Mouse (Mus musculus): Measurements from ENCODE around the gene Atp2b4.
"Not testable (repeated sequence)": the region's sequence is repeated elsewhere in the genome, so short reads cannot be mapped to it uniquely, and the experiment has no call there.

The Atp2b4 gene

DNA sequence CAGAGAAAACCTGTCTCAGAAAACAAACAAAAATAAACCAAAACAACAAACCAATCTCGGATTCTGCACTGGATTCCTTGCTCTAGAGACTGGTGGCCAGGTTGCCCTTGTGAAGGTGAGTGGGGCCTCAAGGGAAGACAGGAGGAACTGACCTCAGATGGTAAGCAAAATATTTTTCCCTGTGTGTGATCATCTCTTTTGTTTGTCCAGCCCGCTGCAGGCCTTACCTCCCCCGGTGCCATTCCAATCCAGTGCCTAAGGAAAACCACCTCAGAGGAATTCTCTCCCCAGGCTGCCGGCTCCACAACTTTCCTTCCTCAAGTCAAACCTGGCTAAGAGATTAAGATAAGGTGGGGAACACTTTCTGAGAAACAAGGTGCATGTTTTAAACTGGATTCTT is 108.6 kb downstream of the Atp2b4 start:
- DNase-seq, result no peak

DNA sequence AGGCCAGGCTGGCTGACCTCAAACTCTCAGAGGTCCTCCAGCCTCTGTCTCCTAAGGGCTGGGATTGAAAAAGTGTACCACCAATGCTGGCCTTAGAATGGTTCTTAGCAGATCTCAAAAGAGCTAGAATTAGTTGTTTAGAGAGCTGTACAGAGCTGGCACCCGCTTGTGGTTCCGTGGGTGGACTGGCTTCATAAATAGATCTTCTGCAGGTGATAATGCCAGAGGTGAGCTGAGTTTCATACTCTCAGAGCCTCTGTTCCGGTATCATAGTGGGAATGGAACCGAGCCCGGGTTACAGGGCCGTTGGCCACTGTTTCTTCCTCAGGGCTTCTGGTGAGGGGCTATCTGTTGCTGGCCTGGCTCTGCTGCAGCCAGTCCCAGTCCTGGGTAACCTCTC is 109.8 kb downstream of the Atp2b4 start:
- no peak for DNase-seq

DNA sequence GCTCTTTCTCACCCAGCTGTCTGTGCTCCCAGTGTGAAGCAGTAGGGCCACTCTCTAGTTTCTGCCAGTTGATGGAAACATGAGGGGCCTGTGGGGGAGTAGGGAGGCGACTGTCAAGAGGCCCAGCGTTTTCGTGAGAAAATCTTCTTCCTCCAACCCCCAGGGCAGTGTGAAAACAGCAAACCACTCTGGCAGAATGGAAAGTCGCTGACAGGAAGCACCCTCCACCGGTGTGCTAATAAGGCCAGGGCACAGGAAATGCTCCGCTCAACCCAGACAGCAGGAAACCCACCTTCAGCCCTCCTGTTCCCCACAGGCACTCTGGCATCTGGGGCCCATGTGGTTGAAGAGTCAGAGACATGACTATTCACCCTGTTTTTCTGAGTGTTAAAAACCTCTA is 110.9 kb downstream of the Atp2b4 start, which contains the start of gene Lax1:
Gene Lax1, minus strand, starts transcription at position 212 of the 400 bp plus-strand sequence.
- DNase-seq, result no peak

DNA sequence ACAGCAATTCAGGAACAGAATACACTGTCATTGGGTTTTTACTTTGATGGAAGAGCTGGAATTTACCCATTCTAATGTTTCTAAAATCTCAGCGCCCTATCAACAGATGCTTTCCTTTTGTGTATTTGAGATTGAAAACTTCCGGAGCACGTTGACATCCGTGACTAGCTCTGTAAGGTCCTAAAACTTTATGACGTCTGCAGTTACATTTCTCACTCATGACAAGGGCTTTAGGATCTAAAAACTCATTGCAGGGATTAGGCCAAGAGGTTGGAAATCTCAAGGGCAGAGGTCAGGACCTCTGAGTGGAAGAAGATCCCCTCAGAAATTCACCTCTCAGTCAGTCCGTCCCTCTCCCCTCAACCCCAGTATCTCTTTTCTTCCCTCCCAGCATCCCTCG is 112.5 kb downstream of the Atp2b4 start:
- DNase-seq, result no peak

DNA sequence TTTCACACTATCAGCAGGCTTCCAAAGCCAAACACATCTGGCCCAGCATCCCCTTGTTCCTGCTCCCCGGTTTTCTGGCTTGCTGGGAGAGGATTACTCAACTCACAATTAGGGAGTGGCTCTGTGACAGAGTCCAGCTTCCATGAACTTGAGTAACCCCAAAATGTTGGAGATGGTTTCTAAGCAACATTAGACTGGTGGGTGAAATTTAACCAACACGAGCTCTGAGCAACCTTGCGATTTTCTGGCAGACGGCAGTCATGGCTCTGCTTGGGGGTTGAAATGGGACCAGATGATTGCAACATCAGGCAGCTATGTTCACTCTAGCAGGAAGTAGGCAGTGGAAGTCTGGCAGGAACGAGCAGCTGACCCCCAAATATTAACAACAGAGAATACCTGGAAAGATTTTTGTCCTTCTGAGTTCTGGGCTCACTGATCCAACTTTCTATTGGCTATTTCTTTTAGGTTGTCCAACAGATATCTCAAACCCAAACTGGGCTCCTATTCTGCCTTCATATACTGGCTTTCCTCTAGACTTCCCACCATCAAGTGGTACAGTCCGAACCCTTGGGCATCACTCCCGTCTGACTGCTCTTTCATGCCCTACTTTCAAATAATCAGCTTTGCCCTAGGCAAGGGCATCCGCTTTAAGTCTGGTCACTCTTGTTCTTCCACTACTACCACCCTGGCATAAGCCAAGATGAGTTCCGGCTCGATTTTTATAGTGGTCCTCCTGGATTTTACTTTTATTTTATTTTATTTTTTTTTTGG is 114.9 kb downstream of the Atp2b4 start:
- DNase-seq, result no peak

DNA sequence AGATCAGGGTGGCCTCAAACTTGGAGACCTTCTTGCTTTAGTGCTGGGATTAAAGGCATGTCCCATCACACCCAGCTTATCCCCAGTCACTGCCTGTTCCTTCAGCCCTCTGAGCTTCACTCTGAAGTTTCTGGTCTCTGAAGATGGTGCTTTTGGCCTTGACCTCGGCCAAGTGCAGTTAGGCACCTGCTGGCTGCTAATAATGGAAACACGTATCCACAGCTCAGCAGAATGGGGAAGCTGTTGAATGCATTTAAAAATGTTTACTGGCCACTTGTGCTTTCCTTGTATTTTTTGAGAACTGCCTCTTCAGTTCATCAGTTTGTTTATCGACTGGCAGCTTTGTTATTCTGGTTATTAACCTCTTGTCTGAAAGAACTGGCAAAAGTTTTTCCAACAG is 129.0 kb downstream of the Atp2b4 start:
- DNase-seq, result no peak

DNA sequence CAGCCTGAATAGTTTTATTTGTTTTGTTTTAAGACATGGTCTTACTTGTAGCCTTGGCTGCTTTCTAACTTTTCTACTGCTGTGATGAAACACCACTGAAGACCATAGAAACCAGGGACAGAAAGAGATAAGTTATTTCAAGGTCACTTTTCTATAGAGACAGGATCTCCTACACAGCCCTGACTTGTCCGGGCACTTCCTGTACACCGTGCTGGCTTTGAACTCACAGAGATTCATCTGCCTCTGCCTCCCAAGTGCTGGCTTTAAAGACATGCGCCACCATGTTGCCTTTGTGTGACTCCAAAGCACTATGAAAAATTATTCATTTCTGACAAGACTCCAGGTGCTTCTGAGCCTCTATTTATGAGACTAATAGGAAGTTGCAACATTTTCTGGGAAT is 129.6 kb downstream of the Atp2b4 start:
- DNase-seq, result no peak

DNA sequence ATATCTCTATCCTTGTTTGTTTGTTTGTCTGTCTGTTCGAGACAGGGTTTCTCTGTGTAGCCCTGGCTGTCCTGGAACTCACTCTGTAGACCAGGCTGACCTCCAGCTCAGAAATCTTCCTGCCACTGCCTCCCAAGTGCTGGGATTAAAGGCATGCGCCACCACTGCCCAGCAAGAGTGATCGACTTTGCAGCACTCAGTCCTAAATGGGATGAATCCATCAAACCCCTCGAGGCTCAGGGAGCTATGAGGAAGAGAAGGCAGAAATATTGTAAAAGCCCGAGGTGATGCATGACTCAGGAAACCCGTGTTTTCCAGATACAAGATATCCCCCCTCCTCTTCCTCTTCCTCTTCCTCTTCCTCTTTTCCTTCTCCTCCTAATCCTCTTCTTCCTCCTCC is 130.1 kb downstream of the Atp2b4 start:
- DNase-seq, result no peak

DNA sequence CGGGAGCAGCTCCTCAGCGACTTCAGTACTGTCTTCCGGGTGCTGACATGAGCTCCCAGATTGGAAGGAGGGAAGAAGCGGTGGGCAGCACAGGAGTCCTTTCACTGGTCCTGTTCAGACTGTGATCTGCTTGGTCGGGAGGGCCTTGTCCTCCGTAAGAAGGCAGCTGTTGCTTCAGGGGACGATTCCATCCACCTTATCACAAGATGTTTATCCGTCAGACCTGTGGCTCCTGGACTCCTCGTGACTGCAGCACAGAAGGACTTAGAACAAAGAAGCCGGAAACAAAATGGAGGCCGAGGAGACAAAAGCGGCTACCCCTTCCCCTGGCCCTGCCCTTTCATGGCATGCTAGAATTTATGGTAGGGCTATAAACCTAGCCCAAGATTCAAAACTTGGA is 130.7 kb downstream of the Atp2b4 start:
- no peak for DNase-seq

DNA sequence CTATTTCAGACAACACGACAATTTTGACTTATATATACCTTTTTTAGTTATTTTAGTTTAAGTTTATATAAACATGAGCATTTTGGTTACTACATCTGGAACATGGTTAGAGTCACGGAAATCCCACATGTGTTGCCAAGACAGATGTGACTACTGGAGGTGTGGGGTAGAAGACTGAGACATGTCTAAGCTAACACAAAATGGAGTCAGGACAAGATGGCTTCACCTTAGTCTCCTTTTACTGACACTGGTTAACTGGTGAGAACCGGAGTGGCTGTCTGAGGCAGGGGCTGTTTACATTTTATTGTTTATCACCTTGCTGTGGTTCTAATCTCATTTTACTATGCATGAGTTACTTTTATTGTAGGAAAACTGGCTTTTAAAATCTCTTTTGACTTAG is 132.2 kb downstream of the Atp2b4 start:
- DNase-seq, result no peak

DNA sequence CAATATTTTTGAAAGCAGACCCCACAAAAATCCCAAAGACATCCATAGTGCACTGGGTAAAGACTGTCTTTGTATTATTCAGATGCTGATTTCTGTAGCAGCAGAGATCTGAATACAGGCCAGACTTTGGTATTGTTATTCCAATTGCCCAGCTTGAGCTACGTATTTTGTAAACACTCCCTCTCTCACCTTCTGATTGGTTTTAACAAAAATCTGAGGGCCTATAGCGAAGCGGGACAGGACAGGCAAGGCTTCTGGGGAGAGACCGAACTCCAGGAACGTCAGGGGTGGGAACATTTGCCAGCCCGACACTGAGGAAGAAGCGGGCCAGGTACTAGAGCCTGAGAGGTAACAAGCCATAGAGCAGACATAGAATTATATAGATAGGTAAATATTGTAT is 133.1 kb downstream of the Atp2b4 start:
- DNase-seq, result no peak

DNA sequence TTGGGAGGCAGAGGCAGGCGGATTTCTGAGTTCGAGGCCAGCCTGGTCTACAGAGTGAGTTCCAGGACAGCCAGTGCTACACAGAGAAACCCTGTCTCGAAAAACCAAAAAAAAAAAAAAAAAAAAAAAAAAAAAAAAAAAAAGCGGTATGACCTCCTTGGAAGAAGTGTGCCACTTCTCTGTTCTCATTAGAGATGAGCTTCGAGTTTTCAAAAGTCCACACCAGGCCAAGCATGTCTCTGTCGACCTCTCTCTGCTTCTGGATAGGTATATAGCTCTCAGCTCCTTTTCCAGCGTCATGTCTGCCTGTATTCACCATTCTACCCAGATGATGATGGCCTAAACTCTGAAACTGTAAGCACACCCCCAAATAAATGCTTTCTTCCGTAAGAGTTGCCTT is 135.1 kb downstream of the Atp2b4 start:
- not testable (repeated sequence) for DNase-seq

DNA sequence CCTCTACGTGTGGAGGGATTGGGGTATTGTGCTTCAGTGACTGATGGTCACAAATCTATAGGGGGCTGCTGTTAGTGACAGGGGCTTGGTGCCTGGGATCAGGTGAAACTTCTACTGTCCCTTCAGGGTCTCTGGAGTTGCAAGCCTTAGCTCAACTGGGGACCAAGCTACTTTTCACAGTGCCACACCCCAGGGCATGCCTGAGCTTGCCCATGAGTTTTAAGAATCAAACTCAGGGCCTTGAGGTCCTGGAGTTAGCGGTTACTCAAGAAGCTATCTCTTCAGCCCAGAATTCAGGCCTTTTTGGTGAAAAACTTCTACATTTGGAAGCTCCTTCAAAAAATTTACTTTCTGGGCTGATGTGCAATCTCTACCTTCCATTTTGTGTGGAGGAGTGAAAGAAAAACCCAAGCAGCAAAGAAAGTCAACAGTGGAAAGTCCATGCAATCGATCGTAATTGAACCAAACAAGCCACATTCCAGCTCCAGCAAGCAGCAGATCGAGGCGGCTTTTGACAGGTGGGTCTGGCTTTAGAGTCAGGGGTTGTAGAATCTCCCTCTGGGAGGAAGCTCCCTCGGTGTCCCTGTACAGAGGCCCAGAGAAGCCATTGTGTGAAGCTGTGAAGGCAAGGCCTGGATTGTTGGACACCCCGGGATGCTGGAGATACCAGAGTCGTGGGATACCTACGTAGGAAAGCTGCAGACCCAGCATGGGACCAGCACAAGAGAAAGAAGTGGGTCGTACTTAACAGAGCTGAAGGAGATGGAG is 136.5 kb downstream of the Atp2b4 start:
- DNase-seq, result no peak

DNA sequence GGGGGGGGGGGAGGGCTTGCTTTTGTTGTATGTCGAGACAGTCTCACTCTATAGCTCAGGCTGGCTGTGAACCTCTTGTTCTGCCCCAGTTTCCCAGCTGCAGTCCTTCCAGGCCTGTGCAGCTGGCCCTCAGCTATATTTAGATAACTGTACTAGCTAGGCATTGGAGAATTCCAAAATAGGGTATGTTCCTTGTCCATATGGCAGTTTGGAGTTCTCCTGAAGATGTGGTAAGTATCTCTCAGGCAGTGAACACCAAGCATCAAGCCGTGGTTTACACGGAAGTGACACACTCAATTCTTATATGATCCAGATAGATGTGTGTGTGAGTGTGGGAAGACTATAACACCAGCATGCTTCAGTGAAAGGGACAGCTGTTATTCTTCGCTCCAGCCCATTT is 137.4 kb downstream of the Atp2b4 start:
- DNase-seq, result no peak

DNA sequence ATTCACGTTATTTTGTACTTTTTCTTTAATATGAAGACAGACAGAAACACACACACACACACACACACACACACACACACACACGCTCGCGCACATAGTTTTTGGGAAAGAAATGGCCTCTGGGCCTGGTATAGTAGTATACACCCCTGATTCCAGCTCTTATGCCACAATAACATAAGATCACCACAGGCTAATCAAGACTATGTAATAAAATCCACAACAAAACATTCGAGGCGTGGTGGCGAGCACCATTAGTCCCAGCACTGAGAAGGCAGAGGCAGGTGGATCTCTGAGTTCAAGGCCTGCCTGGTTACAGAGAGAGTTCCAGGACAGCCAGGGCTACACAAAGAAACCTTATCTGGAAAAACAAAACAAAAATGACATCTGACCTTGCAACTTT is 137.9 kb downstream of the Atp2b4 start:
- DNase-seq, result no peak

DNA sequence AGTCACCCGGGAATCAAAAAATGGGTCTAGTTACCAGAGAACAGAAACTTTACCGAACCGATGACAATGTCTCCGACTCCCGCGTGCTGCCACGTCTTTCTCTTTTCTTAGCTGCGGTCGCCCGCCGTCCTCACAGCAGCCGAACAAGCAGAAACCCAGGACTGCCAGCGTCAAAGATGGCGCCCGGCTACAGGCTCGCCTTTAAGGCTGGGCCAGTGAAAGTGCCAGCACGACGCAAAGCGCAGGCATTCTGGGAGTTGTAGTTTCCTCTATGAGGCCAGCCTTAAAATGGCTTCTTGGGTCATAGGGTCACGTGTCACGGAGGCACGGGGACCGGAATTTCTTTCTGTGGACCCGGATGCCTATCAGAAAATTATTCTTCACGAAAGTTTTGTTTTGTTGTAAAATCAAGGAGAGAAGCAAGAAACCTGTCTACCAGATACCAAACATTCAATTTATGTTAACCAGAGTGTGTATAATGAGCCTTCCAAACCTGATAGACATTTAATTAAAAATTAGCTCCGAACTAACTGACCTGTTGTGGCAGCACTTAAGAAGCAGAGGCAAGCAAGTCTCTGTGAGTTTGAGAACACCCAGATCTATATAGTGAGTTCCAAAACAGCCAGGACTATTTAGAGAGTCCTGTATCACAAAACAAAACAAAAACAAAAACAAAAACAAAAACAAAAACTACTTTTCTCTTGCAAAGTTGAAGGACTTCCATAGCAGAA is 139.5 kb downstream of the Atp2b4 start, which contains the start of gene Gm38394:
Gene Gm38394, minus strand, starts transcription at position 116 of the 731 bp plus-strand sequence.
- peak; percentile 94 for DNase-seq

DNA sequence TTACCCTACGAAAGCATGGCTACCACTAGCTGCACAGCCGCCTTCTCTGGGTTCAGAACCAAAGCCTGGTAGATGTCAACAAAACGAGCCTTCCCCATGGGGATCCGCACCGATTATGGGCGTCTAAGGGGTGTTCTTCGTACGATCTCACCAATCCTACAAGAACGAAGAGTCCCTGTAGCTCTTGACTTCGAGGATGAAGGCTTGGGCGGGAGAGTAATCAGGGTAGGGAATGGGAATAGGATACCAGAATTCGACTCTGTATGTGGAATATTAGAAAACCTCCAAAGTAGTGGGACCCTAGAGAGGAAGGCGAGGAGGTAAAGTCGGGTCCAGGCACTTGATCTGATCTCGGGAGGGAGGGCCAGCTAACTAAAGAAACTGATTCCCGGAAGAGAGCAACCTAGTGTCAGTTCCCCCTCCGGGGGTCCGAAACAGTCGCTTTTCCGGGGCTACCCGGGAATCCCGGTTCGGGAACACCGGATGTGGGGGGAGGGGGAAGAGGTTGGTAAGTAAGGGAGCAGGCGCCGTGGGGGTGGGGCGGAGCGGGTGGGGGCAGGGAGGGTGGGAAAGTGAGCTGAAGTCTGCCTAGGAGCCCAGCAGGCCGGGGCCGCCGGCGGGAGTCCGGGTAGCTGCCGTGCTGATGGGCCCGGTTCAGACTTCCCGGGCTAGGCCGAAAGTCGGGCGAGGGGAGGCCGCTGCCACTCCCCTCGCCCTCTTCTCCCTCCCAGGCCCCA is 140.2 kb downstream of the Atp2b4 start, which contains the start of gene Zbed6:
Gene Zbed6, minus strand, starts transcription at position 420 of the 737 bp plus-strand sequence.
- peak; percentile 70 for DNase-seq

DNA sequence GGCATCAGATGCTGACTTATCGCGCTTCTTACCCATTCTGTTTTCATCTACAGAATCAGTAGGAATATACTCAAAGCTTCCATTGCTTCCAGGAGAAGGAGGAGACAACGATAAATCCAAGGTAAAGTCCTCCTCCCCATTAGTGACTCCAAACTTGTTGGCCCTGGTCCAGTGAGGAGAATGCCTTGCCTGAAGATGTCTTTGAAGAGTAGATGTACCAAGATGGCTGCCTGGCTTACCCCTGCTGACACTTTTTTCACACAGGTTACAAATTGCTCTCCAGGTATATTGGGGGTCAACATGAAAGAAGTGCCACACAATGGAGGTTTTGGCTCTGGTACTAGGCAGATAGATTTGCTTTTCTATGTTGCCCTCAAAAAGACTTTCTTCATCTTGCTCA is 142.0 kb downstream of the Atp2b4 start:
- peak; percentile 30 for DNase-seq

DNA sequence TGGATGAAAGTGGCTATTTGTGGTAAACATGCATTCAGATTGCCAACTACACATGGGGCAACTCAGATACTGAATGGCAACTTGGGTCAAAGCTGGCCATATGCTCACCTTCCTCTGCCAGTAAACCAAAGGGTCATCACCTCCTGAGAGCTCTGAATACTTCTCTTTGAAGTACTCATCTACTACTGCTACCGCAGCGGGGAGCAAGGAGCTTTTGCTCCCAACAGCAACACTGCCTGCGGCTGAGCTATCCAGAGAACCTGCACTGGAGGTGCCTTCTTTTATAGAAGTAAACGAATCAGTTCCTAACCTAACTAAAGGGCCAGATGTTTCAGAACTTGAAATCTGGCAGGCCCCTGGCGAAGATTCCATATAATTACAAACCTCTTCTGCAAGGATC is 144.0 kb downstream of the Atp2b4 start:
- no peak for DNase-seq

DNA sequence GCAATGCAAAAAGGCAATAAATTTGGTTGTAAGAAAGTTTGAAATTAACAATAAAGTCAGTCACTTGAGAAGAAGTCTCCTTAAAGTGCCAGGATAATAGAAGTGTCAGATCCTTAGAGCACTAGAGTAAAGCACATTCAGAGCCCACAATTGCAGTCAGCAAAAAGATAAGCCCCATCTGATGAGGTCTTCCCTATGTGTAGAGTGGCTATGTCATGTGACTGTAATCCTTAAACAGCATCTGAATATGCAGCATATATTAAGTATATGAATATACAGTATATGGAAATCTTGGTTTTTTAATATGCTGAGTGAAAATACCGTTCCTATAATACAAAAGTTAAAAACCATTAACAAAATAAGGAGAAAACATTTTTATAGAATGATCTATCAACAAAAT is 147.8 kb downstream of the Atp2b4 start:
- DNase-seq, result no peak

DNA sequence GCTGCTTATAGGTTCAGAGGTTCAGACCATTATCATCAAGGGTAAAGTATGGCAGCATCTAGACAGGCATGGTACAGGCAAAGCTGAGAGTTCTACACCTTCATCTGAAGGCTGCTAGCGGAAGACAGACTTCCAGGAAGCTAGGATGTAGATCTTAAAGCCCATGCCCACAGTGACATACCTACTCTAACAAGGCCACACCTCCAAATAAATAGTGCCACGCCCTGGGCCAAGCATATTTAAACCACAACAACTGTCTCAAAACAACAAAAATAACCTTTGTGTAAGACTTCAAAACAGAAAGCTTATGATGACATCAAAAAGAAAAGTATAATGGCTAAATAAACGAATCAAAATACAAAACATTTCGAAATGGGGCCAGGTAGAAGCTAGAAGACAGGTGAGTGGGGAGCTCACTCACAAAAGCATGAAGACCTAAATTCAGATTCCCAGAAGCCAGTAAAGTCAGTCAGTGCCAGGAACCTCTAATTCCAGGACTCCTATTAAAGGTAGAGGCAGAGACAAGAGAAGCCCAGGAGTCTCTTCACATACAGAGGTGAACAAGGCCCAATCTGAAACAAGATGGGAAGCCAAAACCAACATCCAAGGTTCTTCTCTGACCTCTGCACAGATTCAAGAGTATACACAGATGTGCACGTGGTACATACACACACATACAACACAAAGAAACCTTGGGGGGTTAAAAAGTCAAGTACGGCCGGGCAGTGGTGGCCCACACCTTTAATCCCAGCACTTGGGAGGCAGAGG is 150.4 kb downstream of the Atp2b4 start:
- no peak for DNase-seq

All from cerebellum, adult 9-11 months (tissue).